Mouse (Mus musculus) neural tube, embryonic 14.5 days (tissue): ENCODE data around the gene Slc13a5. TPM values are rescaled to one million over a fixed set of nuclear protein-coding genes. Genes with fewer than 3 reads are reported as not detected.

ENCODE experiments used
- ATAC-seq: fragments of 200-750 bp; cut with Nextera tagmentation; 2 replicates; pipeline ENCODE4 v1.8.0; 2017; ENCODE audit warnings: low read depth, mild to moderate bottlenecking, moderate TSS enrichment, moderate library complexity
- H3K27ac ChIP-seq: fragments of 300-500 bp; sonication (generic); 2 replicates; pipeline ENCODE4 v1.5.1; 2014; ENCODE audit warnings: low read depth, mild to moderate bottlenecking, control low read depth, low read length, moderate library complexity, mixed read lengths
- H3K27me3 ChIP-seq: fragments of 300-500 bp; sonication (generic); 2 replicates; pipeline ENCODE4 v1.6.1; 2014; ENCODE audit warnings: low read length; ENCODE audit not compliant: control insufficient read depth, insufficient read depth
- H3K36me3 ChIP-seq: fragments of 300-500 bp; sonication (generic); 2 replicates; pipeline ENCODE4 v1.6.1; 2014; ENCODE audit warnings: low read length, mixed read lengths; ENCODE audit not compliant: control insufficient read depth, insufficient read depth
- H3K4me1 ChIP-seq: fragments of 300-500 bp; sonication (generic); 2 replicates; pipeline ENCODE4 v1.6.1; 2014; ENCODE audit warnings: low read length; ENCODE audit not compliant: control insufficient read depth, insufficient read depth
- H3K4me2 ChIP-seq: fragments of 300-500 bp; sonication (generic); 2 replicates; pipeline ENCODE4 v1.6.1; 2014; ENCODE audit warnings: mild to moderate bottlenecking, low read depth, low read length, control low read depth
- H3K4me3 ChIP-seq: fragments of 300-500 bp; sonication (generic); 2 replicates; pipeline ENCODE4 v1.5.1; 2014; ENCODE audit warnings: low read depth, low read length, control low read depth, mixed read lengths
- H3K9ac ChIP-seq: fragments of 300-500 bp; sonication (generic); replicated peaks from 2 replicates; pipeline ENCODE4 v1.6.1; 2014; ENCODE audit warnings: low read depth, mild to moderate bottlenecking, control low read depth, low read length, mixed read lengths
- H3K9me3 ChIP-seq: fragments of 300-500 bp; sonication (generic); 2 replicates; pipeline ENCODE4 v1.6.1; 2016; ENCODE audit warnings: low read length; ENCODE audit not compliant: control insufficient read depth
- WGBS: fragments of 180-500 bp; shearing (Covaris S2); extraction: QIAGEN DNeasy Blood & Tissue Kit; methylation state at CpG from one replicate; pipeline ENCODE4 v1.1.7; 2014; 5-methylcytosine and 5-hydroxymethylcytosine counted together
- polyA plus RNA-seq: library from polyadenylated mRNA; unstranded; fragments of >200 nt; fragmentation: Nextera tagmentation; extraction: Ambion mirVana; gene quantifications from 2 replicates; pipeline ENCODE4 v1.2.1, GENCODE M21; 2014

The Slc13a5 gene
- polyA plus RNA-seq, 1 experiment from 2014 or later = 1.8 TPM

DNA sequence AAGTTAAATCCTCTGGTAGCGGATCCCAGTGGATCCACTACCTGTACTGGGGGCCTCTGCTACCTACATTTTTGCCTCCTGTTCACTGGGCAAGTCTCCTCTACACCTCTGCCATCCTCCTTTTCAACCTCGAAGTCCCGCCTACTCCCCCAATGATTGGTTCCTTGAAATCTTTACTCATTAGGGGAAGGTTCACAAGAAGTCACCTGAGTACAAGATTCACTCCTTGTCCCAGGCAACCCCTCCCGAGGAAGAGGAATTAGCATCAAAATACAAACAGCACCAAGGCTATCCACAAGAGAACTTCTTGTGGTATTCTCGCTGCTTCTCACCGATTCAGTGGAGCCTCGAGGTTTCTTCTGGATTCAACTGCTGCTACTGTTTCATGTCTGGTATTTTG is 35.0 kb downstream of the Slc13a5 start:
- H3K4me2 ChIP-seq = no peak overlapping the region
- 82% methylated on average over 7 of the region's 7 CpGs for WGBS
- no peak for ATAC-seq

GRCm38 (mm10) chr11:72228513-72228912 is 38.5 kb downstream of the Slc13a5 start:
- Histone ChIP-seq H3K4me1 (peaks cover 4% of the 10 kb centered on the region; the same call in 1 of the 2 replicates), H3K27me3 (no peaks in the 10 kb centered on the region), H3K4me3 (no peak overlapping the region), H3K36me3 (no peaks in the 10 kb centered on the region), H3K4me2 (no peak overlapping the region), H3K9ac (no peak overlapping the region), H3K9me3 (no peaks in the 10 kb centered on the region), H3K27ac (no peak overlapping the region)
- ATAC-seq = no peak
- WGBS = 98% methylated on average over 4 of the region's 4 CpGs

More for the DNA sequence above, 35.0 kb downstream of the Slc13a5 start:
- H3K27me3 ChIP-seq = no peaks in the 10 kb centered on the region
- no peaks in the 10 kb centered on the region for H3K36me3 ChIP-seq
- no peak overlapping the region for H3K4me3 ChIP-seq
- no peaks in the 10 kb centered on the region for H3K9me3 ChIP-seq
- no peak overlapping the region for H3K9ac ChIP-seq
- H3K4me1 ChIP-seq = no peaks in the 10 kb centered on the region
- H3K27ac ChIP-seq = no peak overlapping the region

DNA sequence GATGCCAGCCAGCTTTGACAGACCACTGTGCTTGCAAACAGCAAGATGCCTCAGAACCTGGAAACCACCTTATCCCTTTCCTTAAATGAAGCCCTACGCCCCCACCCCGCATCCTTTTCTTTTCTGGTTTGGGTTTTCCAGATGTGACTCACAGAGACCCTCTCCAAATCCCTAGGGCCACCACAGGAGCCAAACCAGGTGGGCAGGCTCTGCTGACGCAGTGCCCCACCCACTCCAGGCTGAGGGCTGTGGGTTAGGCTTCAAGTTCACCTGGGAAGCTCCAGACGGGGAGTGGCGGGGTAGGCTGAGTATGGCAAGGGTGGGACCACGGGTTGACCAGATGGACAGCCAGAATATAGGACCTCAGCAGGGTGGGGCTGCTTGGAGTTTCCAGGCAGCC is 40.1 kb downstream of the Slc13a5 start:
- 92% methylated on average over 6 of the region's 6 CpGs for WGBS
- no peaks in the 10 kb centered on the region for H3K27me3 ChIP-seq
- H3K9me3 ChIP-seq = no peaks in the 10 kb centered on the region
- no peak overlapping the region for H3K27ac ChIP-seq
- no peaks in the 10 kb centered on the region for H3K36me3 ChIP-seq
- H3K4me1 ChIP-seq = peaks cover 4% of the 10 kb centered on the region; the same call in 1 of the 2 replicates
- H3K4me3 ChIP-seq = no peak overlapping the region
- no peak for ATAC-seq
- no peak overlapping the region for H3K9ac ChIP-seq
- no peak overlapping the region for H3K4me2 ChIP-seq

GRCm38 (mm10) chr11:72226020-72226791 is 40.8 kb downstream of the Slc13a5 start:
- no peak overlapping the region for H3K4me2 ChIP-seq
- no peaks in the 10 kb centered on the region for H3K36me3 ChIP-seq
- H3K4me1 ChIP-seq = peaks cover 4% of the 10 kb centered on the region; the same call in 1 of the 2 replicates
- H3K4me3 ChIP-seq = no peak overlapping the region
- no peak overlapping the region for H3K27ac ChIP-seq
- no peak overlapping the region for H3K9ac ChIP-seq
- 29% methylated on average over 10 of the region's 10 CpGs for WGBS
- no peaks in the 10 kb centered on the region for H3K27me3 ChIP-seq
- no peaks in the 10 kb centered on the region for H3K9me3 ChIP-seq
- peak; percentile 11; the same call in 1 of the 2 replicates for ATAC-seq

DNA sequence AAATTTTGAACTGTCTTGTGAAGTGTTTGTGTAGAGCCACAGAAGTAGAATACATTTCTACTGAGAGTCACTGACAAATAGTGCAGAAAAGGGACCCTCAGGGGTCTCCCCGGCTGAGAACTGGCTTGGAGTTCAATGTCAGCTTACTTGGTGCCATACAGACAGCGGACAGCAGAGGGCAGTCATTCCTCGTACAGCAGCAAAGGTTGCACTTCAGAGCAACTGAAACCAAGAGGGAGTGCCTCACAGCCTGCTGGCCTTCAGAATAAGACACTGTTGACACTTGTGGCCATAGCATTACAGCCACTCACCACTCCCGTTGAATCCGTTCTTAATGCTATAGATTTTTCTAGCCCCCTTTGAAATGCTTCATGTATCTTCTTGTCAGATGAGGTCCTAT is 42.2 kb downstream of the Slc13a5 start:
- Histone ChIP-seq H3K4me1 (peaks cover 4% of the 10 kb centered on the region; the same call in 1 of the 2 replicates), H3K27me3 (no peaks in the 10 kb centered on the region), H3K4me2 (no peak overlapping the region), H3K27ac (no peak overlapping the region), H3K9ac (no peak overlapping the region), H3K9me3 (no peaks in the 10 kb centered on the region), H3K4me3 (no peak overlapping the region), H3K36me3 (no peaks in the 10 kb centered on the region)
- peak; percentile 31; the same call in 1 of the 2 replicates for ATAC-seq
- 17% methylated on average over 5 of the region's 5 CpGs for WGBS

DNA sequence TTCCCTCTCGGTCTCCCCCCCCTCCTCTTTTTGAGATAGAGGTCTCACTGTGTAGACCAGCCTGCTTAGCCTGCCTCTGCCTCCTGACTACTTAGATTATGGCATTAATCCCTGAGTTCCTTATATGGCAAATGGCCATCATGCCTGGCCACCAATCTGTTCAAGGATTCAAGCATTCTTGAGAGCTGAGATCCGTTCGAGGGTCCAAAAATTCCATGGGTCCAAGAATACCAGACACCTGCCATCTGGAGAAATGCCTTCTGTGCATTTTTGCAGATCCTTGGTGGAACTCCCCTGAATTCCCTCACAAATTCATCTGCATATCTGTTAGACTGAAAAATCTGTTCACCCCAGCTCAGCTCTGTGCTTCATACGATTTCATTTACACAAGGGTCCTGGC is 43.6 kb downstream of the Slc13a5 start:
- Histone ChIP-seq H3K27ac (no peak overlapping the region), H3K4me2 (no peak overlapping the region), H3K4me1 (peaks cover 4% of the 10 kb centered on the region; the same call in 1 of the 2 replicates), H3K4me3 (no peak overlapping the region), H3K27me3 (no peaks in the 10 kb centered on the region), H3K36me3 (no peaks in the 10 kb centered on the region), H3K9me3 (no peaks in the 10 kb centered on the region), H3K9ac (no peak overlapping the region)
- WGBS = 87% methylated on average over 4 of the region's 4 CpGs
- ATAC-seq = no peak

DNA sequence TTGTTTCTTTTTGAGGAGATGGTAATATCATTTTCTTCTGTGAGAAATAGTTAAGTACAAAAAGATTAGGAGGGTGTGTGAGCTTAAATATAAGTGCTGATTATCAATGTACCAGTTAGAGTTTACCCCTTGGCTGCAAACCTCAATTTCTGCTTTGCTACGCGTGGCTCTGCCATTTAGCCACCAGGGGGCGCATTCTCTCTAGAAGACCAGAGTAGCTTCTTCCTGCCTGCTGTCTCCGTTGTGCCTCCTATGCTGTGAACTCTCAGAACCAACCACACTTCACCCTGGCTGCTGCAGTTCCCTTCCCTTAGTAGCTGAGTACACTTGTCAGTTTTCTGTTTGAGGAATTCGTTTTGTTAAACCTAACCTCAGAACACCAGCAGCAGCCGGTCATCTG is 45.7 kb downstream of the Slc13a5 start:
- Histone ChIP-seq H3K4me1 (peaks cover 11% of the 10 kb centered on the region; the same call in 1 of the 2 replicates), H3K4me3 (no peak overlapping the region), H3K9ac (no peak overlapping the region), H3K4me2 (no peak overlapping the region), H3K27me3 (no peaks in the 10 kb centered on the region), H3K27ac (no peak overlapping the region), H3K9me3 (no peaks in the 10 kb centered on the region), H3K36me3 (no peaks in the 10 kb centered on the region)
- 17% methylated on average over 6 of the region's 6 CpGs for WGBS
- ATAC-seq = no peak

DNA sequence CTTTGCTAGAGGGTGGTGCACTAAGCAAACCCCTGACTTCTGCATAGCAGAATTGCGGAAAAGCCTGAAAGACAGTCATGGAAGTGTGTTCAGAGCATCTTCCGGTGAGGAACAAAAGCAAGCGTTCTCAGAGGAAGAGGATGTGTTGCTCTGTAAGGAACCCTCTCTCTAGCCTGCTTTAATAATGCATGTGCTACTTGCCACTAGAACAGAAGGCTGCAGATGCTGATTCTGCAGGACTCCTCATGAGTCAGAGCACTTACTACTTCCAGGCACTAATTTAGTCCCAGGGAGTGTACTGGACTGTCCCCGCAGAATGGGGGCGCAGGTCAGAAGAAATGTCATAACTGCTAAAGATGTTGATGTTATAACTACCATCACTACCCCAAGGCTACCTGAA is 49.9 kb downstream of the Slc13a5 start:
- 88% methylated on average over 5 of the region's 5 CpGs for WGBS
- Histone ChIP-seq H3K9ac (0 out of 2 replicates have a peak overlapping the region, but pooled peaks have one; percentile 11), H3K4me1 (peaks cover 16% of the 10 kb centered on the region; the same call in 1 of the 2 replicates), H3K4me2 (peak overlapping the region; percentile 76; the same call in 1 of the 2 replicates), H3K27ac (no peak overlapping the region), H3K36me3 (0 out of 2 replicates have a peak, but pooled peaks cover under 1% of the 10 kb centered on the region), H3K4me3 (no peak overlapping the region), H3K27me3 (no peaks in the 10 kb centered on the region), H3K9me3 (no peaks in the 10 kb centered on the region)
- ATAC-seq = no peak

DNA sequence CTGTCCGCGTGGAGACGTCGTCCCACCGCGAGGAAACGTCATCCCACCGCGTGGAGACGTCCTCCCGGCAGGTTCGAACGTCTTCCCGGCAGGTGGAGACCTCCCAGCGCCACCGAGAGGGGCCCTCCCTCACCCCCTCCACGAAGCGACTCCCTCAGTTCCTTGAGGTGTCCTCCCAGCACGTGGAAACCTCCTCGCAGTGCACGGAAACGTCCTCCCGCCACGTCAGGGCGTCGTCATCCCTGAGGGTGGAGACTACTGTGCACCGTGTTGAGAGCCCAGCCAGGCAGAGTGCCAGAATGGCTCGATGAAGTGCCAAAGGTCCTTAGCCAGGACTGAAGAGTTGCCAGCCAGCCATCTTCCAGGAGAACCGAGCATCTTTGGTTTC is 51.6 kb downstream of the Slc13a5 start, which contains the start of gene Med31:
Med31 (minus strand) TSS at position 183 of the 388 bp plus-strand sequence.
- Histone ChIP-seq H3K9me3 (no peaks in the 10 kb centered on the region), H3K4me3 (peak within 1 kb of the TSS; percentile 80), H3K27me3 (no peaks in the 10 kb centered on the region), H3K36me3 (peaks cover 15% of the 10 kb centered on the region), H3K9ac (peak within 1 kb of the TSS; percentile 70), H3K4me1 (peaks cover 16% of the 10 kb centered on the region; the same call in 1 of the 2 replicates), H3K27ac (peak within 1 kb of the TSS; percentile 90), H3K4me2 (peak within 1 kb of the TSS; percentile 76)
- peak; percentile 88 for ATAC-seq
- WGBS = 3% methylated on average over 29 of the region's 29 CpGs
